Mouse (Mus musculus) cortical plate, adult 2 months (tissue): ENCODE measurements around the gene Khsrp.

Experiments
- CTCF ChIP-seq: fragments of 200-500 bp; IDR thresholded peaks from 2 replicates; pipeline ENCODE4 v1.5.1; 2011; ENCODE audit warnings: mild to moderate bottlenecking, control low read depth, low read length; ENCODE audit not compliant: insufficient read depth; ENCODE audit errors: extremely low read depth
- POLR2A ChIP-seq: fragments of 200-500 bp; IDR thresholded peaks from 2 replicates; pipeline ENCODE4 v1.6.1; 2011; ENCODE audit warnings: mild to moderate bottlenecking, low read length, control low read depth; ENCODE audit not compliant: insufficient read depth; ENCODE audit errors: extremely low read depth

- TF ChIP-seq CTCF (no peak), POLR2A (no peak)
Observed at GRCm38 (mm10) chr17:57078336-57078735, 47.0 kb upstream of the Khsrp start, which contains the start of gene Dennd1c.
